Mouse (Mus musculus): ENCODE results near the gene Tmem115.
A peak's percentile ranks its signal among the peaks of the same experiment; 100 is the strongest.
"Not testable (repeated sequence)": the region's sequence is repeated elsewhere in the genome, so short reads cannot be mapped to it uniquely, and the experiment has no call there.

The Tmem115 gene

GRCm38 (mm10) chr9:107573774-107574173 lies 40.0 kb downstream of the Tmem115 start:
- not testable (repeated sequence) for DNase-seq

GRCm38 (mm10) chr9:107575579-107576356 lies 42.0 kb downstream of the Tmem115 start:
- peak in 1 of 2 experiments; percentile 60 for DNase-seq

- peak; percentile 90 to 93 for DNase-seq
Observed at GRCm38 (mm10) chr9:107576357-107577107, 42.8 kb downstream of the Tmem115 start, which contains the start of gene Hyal1. Gene Hyal1, plus strand, starts transcription at chr9:107576927.

- no peak for DNase-seq
Observed at GRCm38 (mm10) chr9:107577871-107578270, 44.1 kb downstream of the Tmem115 start.

GRCm38 (mm10) chr9:107578587-107578986 lies 44.8 kb downstream of the Tmem115 start, which contains the start of gene Naa80:
Gene Naa80, plus strand, starts transcription at chr9:107578887.
- no peak for DNase-seq

GRCm38 (mm10) chr9:107579023-107579900 lies 45.5 kb downstream of the Tmem115 start:
- DNase-seq, result no peak

GRCm38 (mm10) chr9:107580501-107581317 lies 47.0 kb downstream of the Tmem115 start, which contains the start of gene Hyal3:
Gene Hyal3, plus strand, starts transcription at chr9:107580818.
- peak; percentile 95 to 97 for DNase-seq

- no peak for DNase-seq
Observed at GRCm38 (mm10) chr9:107581584-107581983, 47.8 kb downstream of the Tmem115 start.

GRCm38 (mm10) chr9:107582509-107583062 lies 48.8 kb downstream of the Tmem115 start:
- peak in 1 of 2 experiments; percentile 51 for DNase-seq

GRCm38 (mm10) chr9:107583174-107583573 lies 49.4 kb downstream of the Tmem115 start:
- DNase-seq, result no peak

- no peak for DNase-seq
Observed at GRCm38 (mm10) chr9:107586504-107586903, 52.8 kb downstream of the Tmem115 start.

GRCm38 (mm10) chr9:107586974-107587832 lies 53.5 kb downstream of the Tmem115 start, which contains the start of gene Ifrd2:
Gene Ifrd2, plus strand, starts transcription at chr9:107587642.
- peak; percentile 98 to 100 for DNase-seq

GRCm38 (mm10) chr9:107587833-107588639 lies 54.3 kb downstream of the Tmem115 start:
- peak in 1 of 2 experiments; percentile 79 for DNase-seq

Measured in kidney, postnatal 36 days (tissue).